ENCODE assay signal across 16 mouse cellular contexts in genomic region chr9:116188952-116189666, GRCm38 (mm10). TPM values are rescaled to one million over a fixed set of nuclear protein-coding genes. Genes with fewer than 3 reads are reported as not detected.
DNase-seq lines count a peak whose midpoint lies in the region; ATAC-seq and TF ChIP-seq lines count a peak whose summit lies in the region.
"Had no signal": no experiment of that assay in that cellular context is flagged by ENCODE, and none has a peak within 500 bp of the region (broad histone marks: within the 10 kb centered on the region; RNA-seq: fewer than 3 reads in every experiment).

No protein-coding gene starts in this region.

- peak; percentile 28 to 31 for DNase-seq in layer of hippocampus, adult 2 months (ENCODE audit: low spot score in 2 of 2)
- DNase-seq in layer of hippocampus, postnatal 10 days (ENCODE audit: low spot score in 2 of 2) = no peak
- peak; percentile 84 for DNase-seq in CD4-positive, CD25-positive, alpha-beta regulatory T cell, adult 2 months (ENCODE audit: low read depth, low spot score)
- no peak for DNase-seq in left cerebral cortex, adult 2 months (ENCODE audit: extremely low spot score in 1 of 2, low spot score in 2 of 2)
- DNase-seq in gastrocnemius, adult 8-10 months (ENCODE audit: low spot score in 2 of 2) = no peak
- DNase-seq: adrenal gland, postnatal 36 days; cerebellum, adult 9-10 months; heart, adult 11 months; heart, postnatal 14 days; kidney, postnatal 4 days had no signal

- H3K9ac ChIP-seq in liver, embryonic 12.5 days = no peak overlapping the region
- H3K9ac ChIP-seq: embryonic facial prominence, embryonic 12.5 days; lung, embryonic 15.5 days; midbrain, embryonic 15.5 days had no signal

- H3K4me3 ChIP-seq in layer of hippocampus, adult 2 months = no peak overlapping the region
- H3K4me3 ChIP-seq in small intestine, adult 2 months (ENCODE audit: low read depth, low read length) = no peak overlapping the region
- H3K4me3 ChIP-seq in left cerebral cortex, adult 2 months = no peak overlapping the region
- H3K4me3 ChIP-seq in liver, embryonic 12.5 days = no peak overlapping the region
- H3K4me3 ChIP-seq: embryonic facial prominence, embryonic 12.5 days; lung, embryonic 15.5 days; midbrain, embryonic 15.5 days had no signal

- no peak overlapping the region for H3K4me2 ChIP-seq in liver, embryonic 12.5 days
- H3K4me2 ChIP-seq: embryonic facial prominence, embryonic 12.5 days; lung, embryonic 15.5 days; midbrain, embryonic 15.5 days had no signal

- intact Hi-C loops in left cerebral cortex, adult 2 months (cut with DNase I) = no loop called here

- no peaks in the 10 kb centered on the region for H3K9me3 ChIP-seq in liver, embryonic 12.5 days (replicated peaks)
- H3K9me3 ChIP-seq: embryonic facial prominence, embryonic 12.5 days; lung, embryonic 15.5 days; midbrain, embryonic 15.5 days had no signal

- H3K27ac ChIP-seq in layer of hippocampus, adult 2 months = no peak overlapping the region
- H3K27ac ChIP-seq in small intestine, adult 2 months (ENCODE audit: insufficient read depth, low read depth, low read length) = peak overlapping the region; percentile 58; the same call in 1 of the 2 replicates
- no peak overlapping the region for H3K27ac ChIP-seq in left cerebral cortex, adult 2 months
- H3K27ac ChIP-seq in liver, embryonic 12.5 days = no peak overlapping the region
- H3K27ac ChIP-seq: embryonic facial prominence, embryonic 12.5 days; lung, embryonic 15.5 days; midbrain, embryonic 15.5 days had no signal

- 29% methylated on average over 15 of the region's 15 CpGs for WGBS in small intestine, adult 2 months
- 71% methylated on average over 15 of the region's 15 CpGs for WGBS in liver, embryonic 12.5 days (ENCODE audit: insufficient replicate concordance)

- no peaks in the 10 kb centered on the region for H3K36me3 ChIP-seq in small intestine, adult 2 months (ENCODE audit: control insufficient read depth, insufficient read depth, low read length)
- no peaks in the 10 kb centered on the region for H3K36me3 ChIP-seq in liver, embryonic 12.5 days
- H3K36me3 ChIP-seq: embryonic facial prominence, embryonic 12.5 days; lung, embryonic 15.5 days; midbrain, embryonic 15.5 days had no signal

- no peaks in the 10 kb centered on the region for H3K27me3 ChIP-seq in small intestine, adult 2 months (ENCODE audit: control insufficient read depth, insufficient read depth, low read length)
- H3K27me3 ChIP-seq in liver, embryonic 12.5 days (replicated peaks) = no peaks in the 10 kb centered on the region
- H3K27me3 ChIP-seq: embryonic facial prominence, embryonic 12.5 days; lung, embryonic 15.5 days; midbrain, embryonic 15.5 days had no signal

- peak; percentile 85 for ATAC-seq in inflammation-experienced regulatory T-cells, adult 6 months
- ATAC-seq in liver, embryonic 12.5 days = no peak
- ATAC-seq: midbrain, embryonic 15.5 days had no signal

- TF ChIP-seq POLR2A in small intestine, adult 2 months (IDR thresholded peaks at IDR 0.05; ENCODE audit: low read depth, low read length) = no peak

- H3K4me1 ChIP-seq in small intestine, adult 2 months (ENCODE audit: control insufficient read depth, insufficient read depth, insufficient read length, low read length) = peaks cover 39% of the 10 kb centered on the region
- peaks cover 17% of the 10 kb centered on the region for H3K4me1 ChIP-seq in liver, embryonic 12.5 days
- H3K4me1 ChIP-seq: embryonic facial prominence, embryonic 12.5 days; midbrain, embryonic 15.5 days had no signal

- TF ChIP-seq CTCF in layer of hippocampus, adult 2 months (conservative IDR thresholded peaks at IDR 0.05) = no peak
- TF ChIP-seq CTCF in small intestine, adult 2 months (IDR thresholded peaks at IDR 0.05; ENCODE audit: extremely low read depth, insufficient read length, insufficient replicate concordance, low read depth, low read length) = no peak
- TF ChIP-seq CTCF in left cerebral cortex, adult 2 months (IDR thresholded peaks at IDR 0.05) = no peak

RNA-seq across cellular contexts. Expression of gene Tgfbr2, which starts 13.9 kb away (rescaled TPM):
- 10 to 100 TPM; 10.7 to 11.7 TPM for total RNA-seq in layer of hippocampus, adult 2 months (2021)
- total RNA-seq in layer of hippocampus, postnatal 10 days (2021) = 10 to 100 TPM; 12.4 to 14.0 TPM
- polyA plus RNA-seq in inflammation-experienced regulatory T-cells, adult 6 months (2017; shearing (Covaris generic)) = 10 to 100 TPM; 24.7 to 31.6 (median 26.3) TPM
- polyA plus RNA-seq in small intestine, adult 2 months (2012; rRNA removed) = 19.6 and 27.2 TPM in 2 replicates
- 10 to 100 TPM; 10.3 to 12.6 TPM for total RNA-seq in left cerebral cortex, adult 2 months (2021)
- 6.9 and 7.1 TPM in 2 replicates for polyA plus RNA-seq in liver, embryonic 12.5 days (2016; fragmentation: Nextera tagmentation; extraction: Ambion mirVana)
- 10 to 100 TPM; 15.0 to 17.6 (median 17.2) TPM for total RNA-seq in gastrocnemius, adult 8-10 months (2022)

Comparison
In these comparisons a context has a peak if more than half of its experiments do, and no peak if none do; other contexts are left out.
1. DNase-seq: peak in layer of hippocampus, adult 2 months (2 of 2) and CD4-positive, CD25-positive, alpha-beta regulatory T cell, adult 2 months (single experiment); none in layer of hippocampus, postnatal 10 days (0 of 2), left cerebral cortex, adult 2 months (0 of 2) and gastrocnemius, adult 8-10 months (0 of 2).